Mouse (Mus musculus): Measurements from ENCODE around the gene Tspan5.

- TF ChIP-seq CTCF (IDR thresholded peaks at IDR 0.05; ENCODE audit: insufficient read depth, low read length) (no peak), POLR2A (IDR thresholded peaks at IDR 0.05; ENCODE audit: borderline replicate concordance, extremely low read depth, low read depth, low read length) (no peak)
Measured at GRCm38 (mm10) chr3:138728840-138729239, 13.2 kb upstream of the Tspan5 start.

All from lung, adult 2 months (tissue).